ENCODE assay signal across 8 mouse cellular contexts in the genomic region with DNA sequence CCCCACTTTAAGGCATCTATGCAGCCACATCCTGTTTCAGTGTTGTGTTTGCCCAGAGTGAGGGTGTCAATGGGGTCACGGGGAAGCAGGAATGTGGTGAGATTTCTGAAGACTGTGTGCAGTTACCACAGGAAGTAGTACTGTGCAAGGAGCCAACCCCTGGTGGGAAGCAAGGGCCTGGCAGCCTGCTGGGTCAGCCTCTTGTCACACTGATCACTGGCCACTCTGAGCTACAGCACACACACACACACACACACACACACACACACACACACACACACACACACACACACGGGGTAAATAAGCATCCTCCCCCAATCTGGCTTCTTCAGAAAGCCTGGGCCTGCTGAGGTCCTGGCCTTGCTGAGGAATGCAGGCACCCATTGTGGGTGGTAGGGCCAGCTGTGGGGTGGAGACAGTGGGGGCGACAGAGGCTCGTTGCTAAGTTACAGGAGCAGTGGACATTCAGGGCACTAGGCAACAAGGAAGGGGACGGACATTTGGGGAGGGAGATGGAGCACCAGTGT. TPM values are rescaled to one million over a fixed set of nuclear protein-coding genes. Genes with fewer than 3 reads are reported as not detected.
DNase-seq lines count a peak whose midpoint lies in the region; ATAC-seq and TF ChIP-seq lines count a peak whose summit lies in the region.

No protein-coding gene starts in this region.

- no peaks in the 10 kb centered on the region for H3K27me3 ChIP-seq in forebrain, embryonic 11.5 days (ENCODE audit: control insufficient read depth, insufficient read depth, low read length)
- no peaks in the 10 kb centered on the region for H3K27me3 ChIP-seq in limb, embryonic 11.5 days (ENCODE audit: control insufficient read depth, insufficient read depth, low read length)
- no peaks in the 10 kb centered on the region for H3K27me3 ChIP-seq in midbrain, embryonic 14.5 days (ENCODE audit: control insufficient read depth, insufficient read depth, low read length)

- peak overlapping the region; percentile 67 for H3K27ac ChIP-seq in gastrocnemius, adult 2 months
- H3K27ac ChIP-seq in forebrain, embryonic 11.5 days (ENCODE audit: low read depth, low read length) = peak overlapping the region; percentile 95
- 0 out of 2 replicates have a peak overlapping the region, but pooled peaks have one; percentile 8 for H3K27ac ChIP-seq in limb, embryonic 11.5 days (replicated peaks; ENCODE audit: low read depth, low read length)
- H3K27ac ChIP-seq in midbrain, embryonic 14.5 days (replicated peaks; ENCODE audit: low read depth, low read length) = peak overlapping the region; percentile 91

- no peaks in the 10 kb centered on the region for H3K9me3 ChIP-seq in forebrain, embryonic 11.5 days (ENCODE audit: control insufficient read depth, low read length)
- H3K9me3 ChIP-seq in limb, embryonic 11.5 days (ENCODE audit: control insufficient read depth, low read length) = no peaks in the 10 kb centered on the region
- H3K9me3 ChIP-seq in midbrain, embryonic 14.5 days (ENCODE audit: control insufficient read depth, low read length) = no peaks in the 10 kb centered on the region

- H3K4me1 ChIP-seq in forebrain, embryonic 11.5 days (replicated peaks; ENCODE audit: control insufficient read depth, insufficient read depth, low read length) = peaks cover 63% of the 10 kb centered on the region
- H3K4me1 ChIP-seq in limb, embryonic 11.5 days (ENCODE audit: control insufficient read depth, insufficient read depth, low read length) = peaks cover 18% of the 10 kb centered on the region
- H3K4me1 ChIP-seq in midbrain, embryonic 14.5 days (ENCODE audit: control insufficient read depth, insufficient read depth, low read length) = peaks cover 74% of the 10 kb centered on the region

- H3K4me2 ChIP-seq in forebrain, embryonic 11.5 days (ENCODE audit: low read depth, low read length, severe bottlenecking) = no peak overlapping the region
- no peak overlapping the region for H3K4me2 ChIP-seq in limb, embryonic 11.5 days (ENCODE audit: low read depth, severe bottlenecking)
- no peak overlapping the region for H3K4me2 ChIP-seq in midbrain, embryonic 14.5 days (ENCODE audit: low read length)

- 6% methylated on average over 5 of the region's 5 CpGs for WGBS in forebrain, embryonic 11.5 days
- WGBS in limb, embryonic 11.5 days = 29% methylated on average over 5 of the region's 5 CpGs
- 6% methylated on average over 5 of the region's 5 CpGs for WGBS in midbrain, embryonic 14.5 days

- no peak overlapping the region for H3K4me3 ChIP-seq in gastrocnemius, adult 2 months
- no peak overlapping the region for H3K4me3 ChIP-seq in forebrain, embryonic 11.5 days (ENCODE audit: low read depth, low read length)
- no peak overlapping the region for H3K4me3 ChIP-seq in limb, embryonic 11.5 days (ENCODE audit: low read depth, low read length)
- no peak overlapping the region for H3K4me3 ChIP-seq in midbrain, embryonic 14.5 days (replicated peaks; ENCODE audit: low read depth, low read length)

- peak; percentile 19; the same call in 1 of the 2 replicates for ATAC-seq in forebrain, embryonic 11.5 days (replicated peaks; ENCODE audit: low FRiP score)
- ATAC-seq in limb, embryonic 11.5 days (ENCODE audit: insufficient number of reproducible peaks, low FRiP score, low TSS enrichment, low read depth) = no peak
- ATAC-seq in midbrain, embryonic 14.5 days (ENCODE audit: low FRiP score, low TSS enrichment) = no peak

- DNase-seq in gastrocnemius, adult 2 months = no peak
- DNase-seq in gastrocnemius, postnatal 36 days = no peak
- peak; percentile 71 for DNase-seq in CD4-positive, CD25-positive, alpha-beta regulatory T cell, adult 2 months (ENCODE audit: low read depth, low spot score)
- peak; percentile 78 for DNase-seq in forebrain, embryonic 11.5 days (ENCODE audit: low spot score)
- no peak for DNase-seq in limb, embryonic 11.5 days (ENCODE audit: low spot score)
- DNase-seq in midbrain, embryonic 14.5 days = peak; percentile 57
- peak; percentile 40 for DNase-seq in yolk sac, embryonic 10.5 days (ENCODE audit: low spot score)
- DNase-seq in frontal cortex, postnatal 36 days (ENCODE audit: low spot score in 2 of 2) = no peak

- TF ChIP-seq CTCF in gastrocnemius, adult 2 months (IDR thresholded peaks at IDR 0.05) = no peak

- H3K9ac ChIP-seq in forebrain, embryonic 11.5 days (ENCODE audit: low read length) = peak overlapping the region; percentile 47
- H3K9ac ChIP-seq in limb, embryonic 11.5 days (ENCODE audit: low read length) = no peak overlapping the region; the same call in 1 of the 2 replicates
- no peak overlapping the region for H3K9ac ChIP-seq in midbrain, embryonic 14.5 days (replicated peaks; ENCODE audit: low read length)

- intact Hi-C loops in gastrocnemius, adult 2 months (cut with DNase I) = no loop called here
- intact Hi-C loops in gastrocnemius, postnatal 36 days (cut with DNase I) = no loop called here

- no peaks in the 10 kb centered on the region for H3K36me3 ChIP-seq in forebrain, embryonic 11.5 days (ENCODE audit: control insufficient read depth, insufficient read depth, low read length)
- no peaks in the 10 kb centered on the region for H3K36me3 ChIP-seq in limb, embryonic 11.5 days (ENCODE audit: control insufficient read depth, insufficient read depth, low read length)
- no peaks in the 10 kb centered on the region for H3K36me3 ChIP-seq in midbrain, embryonic 14.5 days (ENCODE audit: control insufficient read depth, insufficient read depth, low read length)

RNA-seq across cellular contexts. Expression of a gene that starts 13.5 kb away (rescaled TPM):
- total RNA-seq in gastrocnemius, adult 2 months (2021) = 1 to 10 TPM; 3.1 to 3.8 TPM
- total RNA-seq in gastrocnemius, postnatal 36 days (2021) = 1 to 10 TPM; 1.8 to 4.1 TPM
- polyA plus RNA-seq in forebrain, embryonic 11.5 days (2014; fragmentation: Nextera tagmentation; extraction: Ambion mirVana) = 12.9 and 15.6 TPM in 2 replicates
- polyA plus RNA-seq in limb, embryonic 11.5 days (2014; fragmentation: Nextera tagmentation; extraction: Ambion mirVana) = 6.3 and 7.4 TPM in 2 replicates
- polyA plus RNA-seq in midbrain, embryonic 14.5 days (2014; fragmentation: Nextera tagmentation; extraction: Ambion mirVana) = 7.0 and 8.0 TPM in 2 replicates

RNA-seq across cellular contexts. Expression of a gene that starts 19.3 kb away (rescaled TPM):
- 10 to 100 TPM in 1 of 2 experiments, 1 to 10 TPM in 1; 6.7 to 10.8 TPM for total RNA-seq in gastrocnemius, adult 2 months (2021)
- total RNA-seq in gastrocnemius, postnatal 36 days (2021) = 1 to 10 TPM; 7.9 to 8.3 TPM
- polyA plus RNA-seq in forebrain, embryonic 11.5 days (2014; fragmentation: Nextera tagmentation; extraction: Ambion mirVana) = 2,325 and 2,523 TPM in 2 replicates
- 76.4 and 84.4 TPM in 2 replicates for polyA plus RNA-seq in limb, embryonic 11.5 days (2014; fragmentation: Nextera tagmentation; extraction: Ambion mirVana)
- polyA plus RNA-seq in midbrain, embryonic 14.5 days (2014; fragmentation: Nextera tagmentation; extraction: Ambion mirVana) = 1,414 and 1,526 TPM in 2 replicates

RNA-seq across cellular contexts. Expression of a gene that starts 21.6 kb away (rescaled TPM):
- total RNA-seq in gastrocnemius, adult 2 months (2021) = 10 to 100 TPM; 14.7 to 19.2 TPM
- 10 to 100 TPM; 12.4 to 13.5 TPM for total RNA-seq in gastrocnemius, postnatal 36 days (2021)
- 65.2 and 67.7 TPM in 2 replicates for polyA plus RNA-seq in forebrain, embryonic 11.5 days (2014; fragmentation: Nextera tagmentation; extraction: Ambion mirVana)
- polyA plus RNA-seq in limb, embryonic 11.5 days (2014; fragmentation: Nextera tagmentation; extraction: Ambion mirVana) = 56.8 and 58.2 TPM in 2 replicates
- polyA plus RNA-seq in midbrain, embryonic 14.5 days (2014; fragmentation: Nextera tagmentation; extraction: Ambion mirVana) = 67.3 and 72.9 TPM in 2 replicates

RNA-seq across cellular contexts. Expression of a gene that starts 21.7 kb away (rescaled TPM):
- total RNA-seq in gastrocnemius, adult 2 months (2021) = 10 to 100 TPM; 37.4 to 46.7 TPM
- 10 to 100 TPM; 34.9 to 38.0 TPM for total RNA-seq in gastrocnemius, postnatal 36 days (2021)
- 55.4 and 55.5 TPM in 2 replicates for polyA plus RNA-seq in forebrain, embryonic 11.5 days (2014; fragmentation: Nextera tagmentation; extraction: Ambion mirVana)
- polyA plus RNA-seq in limb, embryonic 11.5 days (2014; fragmentation: Nextera tagmentation; extraction: Ambion mirVana) = 55.1 and 61.1 TPM in 2 replicates
- 57.6 and 66.0 TPM in 2 replicates for polyA plus RNA-seq in midbrain, embryonic 14.5 days (2014; fragmentation: Nextera tagmentation; extraction: Ambion mirVana)

Comparison
In these comparisons a context has a peak if more than half of its experiments do, and no peak if none do; other contexts are left out.
1. DNase-seq: peak in CD4-positive, CD25-positive, alpha-beta regulatory T cell, adult 2 months (single experiment), forebrain, embryonic 11.5 days (single experiment), midbrain, embryonic 14.5 days (single experiment) and yolk sac, embryonic 10.5 days (single experiment); none in gastrocnemius, adult 2 months (single experiment), gastrocnemius, postnatal 36 days (0 of 2), limb, embryonic 11.5 days (single experiment) and frontal cortex, postnatal 36 days (0 of 2).
2. H3K27ac ChIP-seq: peak in every context shown above with its lines; median percentile 95 in forebrain, embryonic 11.5 days; 91 in midbrain, embryonic 14.5 days; 67 in gastrocnemius, adult 2 months; 8 in limb, embryonic 11.5 days.
3. RNA of a gene that starts 19.3 kb away (polyA plus RNA-seq): 2,325 to 2,523 TPM in forebrain, embryonic 11.5 days and 1,414 to 1,526 TPM in midbrain, embryonic 14.5 days; 76.4 to 84.4 TPM in limb, embryonic 11.5 days; every median in the first group is over 10 times any median in the second.